Mouse (Mus musculus) midbrain, embryonic 13.5 days (tissue): ENCODE data around the gene Ptk7. TPM values are rescaled to one million over a fixed set of nuclear protein-coding genes. Genes with fewer than 3 reads are reported as not detected.

Source experiments
- ATAC-seq: fragments of 200-750 bp; cut with Nextera tagmentation; 2 replicates; pipeline ENCODE4 v1.8.0; 2017; ENCODE audit warnings: mild to moderate bottlenecking, moderate TSS enrichment, moderate library complexity
- H3K27ac ChIP-seq: fragments of 300-500 bp; sonication (generic); 2 replicates; pipeline ENCODE4 v1.5.1; 2015; ENCODE audit warnings: inconsistent platforms, mild to moderate bottlenecking, moderate library complexity
- H3K27me3 ChIP-seq: fragments of 300-500 bp; sonication (generic); 2 replicates; pipeline ENCODE4 v1.6.1; 2015; ENCODE audit warnings: mild to moderate bottlenecking, inconsistent platforms
- H3K36me3 ChIP-seq: fragments of 300-500 bp; sonication (generic); 2 replicates; pipeline ENCODE4 v1.6.1; 2015; ENCODE audit warnings: mild to moderate bottlenecking, inconsistent platforms
- H3K4me1 ChIP-seq: fragments of 300-500 bp; sonication (generic); replicated peaks from 2 replicates; pipeline ENCODE4 v1.6.1; 2015; ENCODE audit warnings: inconsistent platforms
- H3K4me2 ChIP-seq: fragments of 300-500 bp; sonication (generic); replicated peaks from 2 replicates; pipeline ENCODE4 v1.6.1; 2015; ENCODE audit warnings: moderate library complexity, mild to moderate bottlenecking, inconsistent platforms
- H3K4me3 ChIP-seq: fragments of 300-500 bp; sonication (generic); replicated peaks from 2 replicates; pipeline ENCODE4 v1.5.1; 2015; ENCODE audit warnings: mild to moderate bottlenecking, inconsistent platforms
- H3K9ac ChIP-seq: fragments of 300-500 bp; sonication (generic); replicated peaks from 2 replicates; pipeline ENCODE4 v1.6.1; 2015; ENCODE audit warnings: mild to moderate bottlenecking, inconsistent platforms
- H3K9me3 ChIP-seq: fragments of 300-500 bp; sonication (generic); 2 replicates; pipeline ENCODE4 v1.6.1; 2016; ENCODE audit warnings: mild to moderate bottlenecking, inconsistent platforms
- WGBS: fragments of 180-500 bp; shearing (Covaris S2); methylation state at CpG from one replicate; pipeline ENCODE4 v1.1.7; 2015; 5-methylcytosine and 5-hydroxymethylcytosine counted together
- polyA plus RNA-seq: library from polyadenylated mRNA; unstranded; fragments of >200 nt; fragmentation: Nextera tagmentation; extraction: Ambion mirVana; gene quantifications from 2 replicates; pipeline ENCODE4 v1.2.1, GENCODE M21; 2015

The Ptk7 gene
- polyA plus RNA-seq, 1 experiment from 2014 or later: 37.5 TPM

- Histone ChIP-seq H3K9ac (no peak overlapping the region), H3K4me2 (no peak overlapping the region), H3K27ac (no peak overlapping the region), H3K4me3 (no peak overlapping the region), H3K4me1 (peaks cover 19% of the 10 kb centered on the region), H3K9me3 (no peaks in the 10 kb centered on the region), H3K36me3 (peaks cover 63% of the 10 kb centered on the region), H3K27me3 (no peaks in the 10 kb centered on the region)
- 76% methylated on average over 9 of the region's 9 CpGs for WGBS
- no peak for ATAC-seq
These were observed 10.6 kb upstream of the Ptk7 start for GRCm38 (mm10) chr17:46639929-46640328.

DNA sequence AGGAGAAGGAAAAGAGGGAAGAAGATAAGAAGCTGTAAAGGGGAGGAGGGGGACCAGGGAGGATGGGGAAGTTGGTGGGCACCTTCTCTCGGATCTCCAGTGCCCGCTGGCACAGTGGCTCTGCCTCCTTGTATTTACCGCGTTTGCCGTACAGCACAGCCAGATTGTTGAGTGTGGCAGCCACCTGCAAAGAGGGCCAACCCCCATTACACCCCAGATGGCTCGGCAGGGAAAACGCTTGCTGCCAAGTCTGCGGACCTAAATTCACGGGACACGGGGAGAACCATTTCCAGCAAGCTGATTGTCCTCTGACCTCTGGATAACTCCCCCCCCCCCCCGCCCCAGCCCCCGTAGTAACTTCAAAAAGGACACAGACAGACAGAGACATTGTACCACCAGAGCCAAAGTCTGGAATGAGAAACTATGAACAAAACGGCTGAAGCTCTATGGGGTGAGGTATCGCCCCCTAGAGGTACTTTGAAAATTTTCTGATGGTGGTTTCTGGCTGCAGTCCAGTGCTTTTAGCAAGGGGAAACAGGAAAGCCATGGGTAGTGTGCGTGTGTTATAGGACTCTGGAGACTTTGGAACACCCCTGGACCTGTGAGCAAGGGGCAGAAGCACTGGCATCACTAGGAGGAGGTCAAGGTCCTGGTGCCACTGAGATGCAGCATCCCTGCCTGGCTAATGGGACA, 7.7 kb upstream of the Ptk7 start:
- H3K9me3 ChIP-seq: no peaks in the 10 kb centered on the region
- no peak overlapping the region for H3K4me3 ChIP-seq
- H3K9ac ChIP-seq: 0 out of 2 replicates have a peak overlapping the region, but pooled peaks have one; percentile 11
- H3K4me2 ChIP-seq: no peak overlapping the region
- WGBS: 23% methylated on average over 15 of the region's 15 CpGs
- H3K27me3 ChIP-seq: no peaks in the 10 kb centered on the region
- H3K4me1 ChIP-seq: peaks cover 5% of the 10 kb centered on the region; the same call in 1 of the 2 replicates
- H3K27ac ChIP-seq: no peak overlapping the region
- ATAC-seq: peak; percentile 53
- H3K36me3 ChIP-seq: peaks cover 78% of the 10 kb centered on the region

- peak overlapping the region; percentile 91 for H3K27ac ChIP-seq
- peak overlapping the region; percentile 98 for H3K4me3 ChIP-seq
- peak; percentile 73 for ATAC-seq
- peak overlapping the region; percentile 98; the same call in 1 of the 2 replicates for H3K9ac ChIP-seq
- H3K4me1 ChIP-seq: peaks cover 44% of the 10 kb centered on the region
- no peaks in the 10 kb centered on the region for H3K27me3 ChIP-seq
- H3K4me2 ChIP-seq: peak overlapping the region; percentile 82
- peaks cover 41% of the 10 kb centered on the region for H3K36me3 ChIP-seq
- H3K9me3 ChIP-seq: no peaks in the 10 kb centered on the region
- 10% methylated on average over 12 of the region's 12 CpGs for WGBS
These were observed 559 bp upstream of the Ptk7 start for GRCm38 (mm10) chr17:46629685-46630441.

DNA sequence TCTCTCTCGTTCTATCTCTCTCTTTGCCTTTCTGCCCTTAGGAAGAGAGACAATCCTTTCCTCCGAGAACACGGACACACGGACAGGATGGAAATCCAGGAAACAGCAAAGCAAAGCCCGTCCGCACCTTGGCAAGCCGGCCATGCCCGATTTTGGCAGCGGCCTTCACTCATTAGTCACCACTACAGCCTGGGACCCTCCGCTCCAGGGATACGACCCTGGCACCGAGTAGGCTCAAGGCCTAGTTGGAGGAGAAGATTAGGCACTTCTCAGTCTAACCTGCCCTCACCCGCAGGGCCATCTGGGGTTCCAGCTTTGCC, 873 bp downstream of the Ptk7 start:
- WGBS: under 1% methylated on average over 13 of the region's 13 CpGs
- ATAC-seq: peak; percentile 12

DNA sequence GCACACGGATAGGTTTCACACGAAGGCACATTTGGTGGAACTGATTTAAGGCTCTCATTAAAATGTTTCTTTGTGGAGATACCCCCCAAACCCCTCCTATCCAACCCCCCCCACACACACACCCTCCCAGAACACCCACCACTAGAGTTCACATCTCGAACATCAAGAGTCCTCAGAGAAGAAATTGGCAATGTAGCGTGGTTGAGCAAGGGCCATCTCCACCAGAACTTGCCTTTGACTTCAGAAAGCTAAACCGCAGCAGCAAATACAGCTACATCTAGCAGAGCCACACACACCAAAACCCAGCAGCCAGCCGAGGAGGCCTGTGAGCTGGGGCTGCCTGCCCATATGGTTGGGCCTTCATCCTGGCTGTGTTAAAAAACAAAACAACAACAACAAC, 1.9 kb downstream of the Ptk7 start:
- H3K9me3 ChIP-seq: no peaks in the 10 kb centered on the region
- peak overlapping the region; percentile 98 for H3K4me3 ChIP-seq
- H3K4me2 ChIP-seq: peak overlapping the region; percentile 82
- H3K9ac ChIP-seq: peak overlapping the region; percentile 98
- peaks cover 21% of the 10 kb centered on the region for H3K36me3 ChIP-seq
- H3K27me3 ChIP-seq: no peaks in the 10 kb centered on the region
- peaks cover 66% of the 10 kb centered on the region for H3K4me1 ChIP-seq
- no peak for ATAC-seq
- WGBS: 69% methylated on average over 6 of the region's 6 CpGs
- H3K27ac ChIP-seq: no peak overlapping the region

More for the DNA sequence above, 873 bp downstream of the Ptk7 start:
- Histone ChIP-seq H3K27ac (peak overlapping the region; percentile 91), H3K4me3 (peak overlapping the region; percentile 98), H3K9me3 (no peaks in the 10 kb centered on the region), H3K4me2 (peak overlapping the region; percentile 82), H3K4me1 (peaks cover 58% of the 10 kb centered on the region), H3K27me3 (no peaks in the 10 kb centered on the region), H3K36me3 (peaks cover 31% of the 10 kb centered on the region), H3K9ac (peak overlapping the region; percentile 98)

DNA sequence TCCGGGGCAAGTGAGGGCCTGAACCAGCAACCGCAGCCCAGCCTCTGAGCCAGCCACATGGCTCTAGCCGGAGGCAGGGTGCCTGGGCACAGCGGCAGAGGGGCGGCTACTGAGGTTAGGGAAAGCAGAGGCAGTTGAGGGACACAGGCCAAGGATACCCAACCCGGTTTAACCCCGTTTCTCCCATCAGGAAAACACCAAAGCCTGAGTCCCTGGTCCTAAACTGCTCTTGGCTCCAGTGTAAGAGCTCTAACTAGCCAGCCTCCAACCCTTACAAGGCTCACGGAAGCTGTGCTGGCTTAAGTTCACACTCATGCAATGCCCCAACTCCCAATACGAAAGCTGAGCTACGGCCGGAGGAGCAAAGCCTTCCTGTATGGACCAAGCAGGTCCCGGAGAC, 4.7 kb downstream of the Ptk7 start:
- H3K4me3 ChIP-seq: no peak overlapping the region
- 81% methylated on average over 12 of the region's 12 CpGs for WGBS
- peak overlapping the region; percentile 34; the same call in 1 of the 2 replicates for H3K9ac ChIP-seq
- no peaks in the 10 kb centered on the region for H3K36me3 ChIP-seq
- no peak for ATAC-seq
- peaks cover 72% of the 10 kb centered on the region for H3K4me1 ChIP-seq
- peak overlapping the region; percentile 4; the same call in 1 of the 2 replicates for H3K4me2 ChIP-seq
- H3K27ac ChIP-seq: 0 out of 2 replicates have a peak overlapping the region, but pooled peaks have one; percentile 20
- H3K27me3 ChIP-seq: no peaks in the 10 kb centered on the region
- H3K9me3 ChIP-seq: no peaks in the 10 kb centered on the region

GRCm38 (mm10) chr17:46623819-46624557, 5.3 kb downstream of the Ptk7 start:
- H3K4me1 ChIP-seq: peaks cover 78% of the 10 kb centered on the region
- H3K9ac ChIP-seq: peak overlapping the region; percentile 34; the same call in 1 of the 2 replicates
- no peaks in the 10 kb centered on the region for H3K36me3 ChIP-seq
- no peak overlapping the region for H3K4me3 ChIP-seq
- 0 out of 2 replicates have a peak overlapping the region, but pooled peaks have one; percentile 20 for H3K27ac ChIP-seq
- WGBS: 31% methylated on average over 10 of the region's 10 CpGs
- peak overlapping the region; percentile 4; the same call in 1 of the 2 replicates for H3K4me2 ChIP-seq
- ATAC-seq: no peak
- H3K9me3 ChIP-seq: no peaks in the 10 kb centered on the region
- H3K27me3 ChIP-seq: no peaks in the 10 kb centered on the region

GRCm38 (mm10) chr17:46622269-46622668, 7.0 kb downstream of the Ptk7 start:
- Histone ChIP-seq H3K4me1 (peaks cover 82% of the 10 kb centered on the region), H3K9ac (no peak overlapping the region), H3K27me3 (no peaks in the 10 kb centered on the region), H3K4me2 (no peak overlapping the region), H3K9me3 (no peaks in the 10 kb centered on the region), H3K36me3 (no peaks in the 10 kb centered on the region), H3K4me3 (no peak overlapping the region), H3K27ac (no peak overlapping the region)
- WGBS: 90% methylated on average over 11 of the region's 11 CpGs
- no peak for ATAC-seq

DNA sequence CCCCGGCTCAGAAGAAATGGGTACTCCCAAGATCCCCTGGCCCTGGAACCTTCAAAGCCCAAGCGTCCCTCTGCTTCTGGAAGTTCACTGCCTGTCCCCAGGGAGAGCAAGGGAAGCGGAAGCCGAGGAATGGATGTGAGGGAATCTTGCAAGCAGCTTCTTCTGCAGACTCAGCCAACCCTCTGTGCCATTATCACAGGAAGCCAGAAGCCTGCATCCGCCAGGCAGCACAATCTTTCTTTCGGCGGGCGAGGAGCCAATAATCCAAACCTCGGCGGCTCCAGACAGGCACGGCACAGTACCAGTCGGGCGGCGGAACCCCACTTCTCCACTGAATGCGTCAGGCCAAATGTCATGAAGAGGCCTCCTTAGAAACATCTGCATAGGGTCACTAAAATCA, 8.0 kb downstream of the Ptk7 start:
- Histone ChIP-seq H3K36me3 (no peaks in the 10 kb centered on the region), H3K9ac (no peak overlapping the region), H3K4me3 (no peak overlapping the region), H3K27ac (peak overlapping the region; percentile 59), H3K4me2 (no peak overlapping the region), H3K4me1 (peaks cover 78% of the 10 kb centered on the region), H3K27me3 (no peaks in the 10 kb centered on the region), H3K9me3 (no peaks in the 10 kb centered on the region)
- ATAC-seq: no peak
- WGBS: 78% methylated on average over 15 of the region's 15 CpGs

GRCm38 (mm10) chr17:46619683-46620357, 9.5 kb downstream of the Ptk7 start:
- no peak overlapping the region for H3K4me3 ChIP-seq
- no peak for ATAC-seq
- peaks cover 74% of the 10 kb centered on the region for H3K4me1 ChIP-seq
- H3K27ac ChIP-seq: peak overlapping the region; percentile 84
- 33% methylated on average over 16 of the region's 16 CpGs for WGBS
- no peaks in the 10 kb centered on the region for H3K9me3 ChIP-seq
- no peaks in the 10 kb centered on the region for H3K36me3 ChIP-seq
- peak overlapping the region; percentile 60 for H3K9ac ChIP-seq
- H3K4me2 ChIP-seq: peak overlapping the region; percentile 39
- no peaks in the 10 kb centered on the region for H3K27me3 ChIP-seq
